Mouse (Mus musculus) limb, embryonic 10.5 days (tissue): ENCODE results near the gene Cdc6. TPM values are rescaled to one million over a fixed set of nuclear protein-coding genes. Genes with fewer than 3 reads are reported as not detected.

Source experiments
- DNase-seq: peaks from one replicate; pipeline ENCODE4 v3.0.0-alpha.2; 2017; ENCODE audit warnings: low spot score
- H3K27ac ChIP-seq: fragments of 300-500 bp; sonication (generic); 2 replicates; pipeline ENCODE4 v1.5.1; 2016; ENCODE audit warnings: mild to moderate bottlenecking
- H3K27me3 ChIP-seq: fragments of 300-500 bp; sonication (generic); 2 replicates; pipeline ENCODE4 v1.6.1; 2016; ENCODE audit warnings: low read depth, mild to moderate bottlenecking; ENCODE audit not compliant: poor library complexity, severe bottlenecking
- H3K36me3 ChIP-seq: fragments of 300-500 bp; sonication (generic); 2 replicates; pipeline ENCODE4 v1.6.1; 2016; ENCODE audit warnings: mild to moderate bottlenecking, moderate library complexity
- H3K4me1 ChIP-seq: fragments of 300-500 bp; sonication (generic); 2 replicates; pipeline ENCODE4 v1.6.1; 2016
- H3K4me3 ChIP-seq: fragments of 300-500 bp; sonication (generic); 2 replicates; pipeline ENCODE4 v1.5.1; 2016; ENCODE audit warnings: mild to moderate bottlenecking, moderate library complexity
- H3K9me3 ChIP-seq: fragments of 300-500 bp; sonication (generic); replicated peaks from 2 replicates; pipeline ENCODE4 v1.6.1; 2016; ENCODE audit warnings: mild to moderate bottlenecking
- WGBS: fragments of 180-500 bp; shearing (Covaris S2); methylation state at CpG from one replicate; pipeline ENCODE4 v1.1.7; 2016; 5-methylcytosine and 5-hydroxymethylcytosine counted together
- polyA plus RNA-seq: library from polyadenylated mRNA; unstranded; fragments of >200 nt; fragmentation: Nextera tagmentation; extraction: Ambion mirVana; gene quantifications from 2 replicates; pipeline ENCODE4 v1.2.1, GENCODE M21; 2016

Gene Cdc6
- polyA plus RNA-seq, 1 experiment from 2014 or later: 69.9 TPM

DNA sequence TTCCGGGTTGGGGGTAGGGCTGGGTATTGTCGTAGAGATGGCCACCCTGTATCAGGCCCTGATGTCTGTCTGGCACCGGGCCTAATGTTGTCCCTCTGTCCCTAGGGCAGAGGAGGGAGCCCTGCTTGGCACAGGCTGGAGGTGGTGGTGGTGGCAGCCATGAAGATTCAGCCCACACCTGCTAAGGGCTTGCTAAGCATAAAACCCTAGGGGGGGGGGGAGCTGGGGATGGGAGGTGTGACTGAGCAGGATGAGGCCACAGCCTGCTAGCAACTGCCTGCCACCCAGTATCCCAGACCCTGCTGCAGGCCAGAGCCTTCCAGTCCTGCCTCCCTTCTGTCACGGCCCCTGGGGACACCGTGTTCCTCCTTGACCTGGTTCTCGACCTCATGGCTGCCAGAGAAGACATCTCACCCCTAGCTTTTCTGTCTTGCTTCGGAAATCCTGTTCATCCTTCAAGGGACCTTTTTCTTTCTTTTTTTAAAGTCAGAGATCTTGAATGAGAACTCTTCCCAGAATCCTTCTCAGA lies 48.2 kb downstream of the Cdc6 start:
- Histone ChIP-seq H3K36me3 (peaks cover 54% of the 10 kb centered on the region), H3K9me3 (no peaks in the 10 kb centered on the region), H3K4me3 (peak overlapping the region; percentile 28), H3K27ac (peak overlapping the region; percentile 78), H3K27me3 (no peaks in the 10 kb centered on the region), H3K4me1 (peaks cover 72% of the 10 kb centered on the region)
- DNase-seq: no peak
- WGBS: 23% methylated on average over 7 of the region's 7 CpGs

DNA sequence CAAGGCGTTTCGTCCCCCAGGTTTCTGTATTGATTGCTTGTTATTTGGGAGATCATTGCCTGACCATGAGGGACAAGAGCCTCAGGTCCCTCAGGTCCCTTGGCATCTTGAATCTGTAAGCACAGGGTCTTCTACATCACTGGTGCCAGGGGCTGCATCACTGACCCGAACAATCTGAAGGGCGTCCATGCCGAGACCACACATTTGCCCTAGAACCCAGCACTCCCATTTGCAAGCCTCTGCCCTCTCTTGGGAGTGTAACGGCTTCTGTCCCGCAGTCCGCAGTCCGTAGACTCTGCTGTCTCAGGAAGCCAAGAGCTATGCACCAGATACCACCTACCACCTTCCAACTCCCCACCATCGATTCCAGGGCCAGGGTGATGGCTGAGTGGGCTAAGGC lies 48.7 kb downstream of the Cdc6 start:
- peaks cover 72% of the 10 kb centered on the region for H3K4me1 ChIP-seq
- no peak overlapping the region for H3K4me3 ChIP-seq
- H3K9me3 ChIP-seq: no peaks in the 10 kb centered on the region
- no peak for DNase-seq
- H3K27me3 ChIP-seq: no peaks in the 10 kb centered on the region
- no peak overlapping the region for H3K27ac ChIP-seq
- 69% methylated on average over 10 of the region's 10 CpGs for WGBS
- peaks cover 48% of the 10 kb centered on the region for H3K36me3 ChIP-seq

DNA sequence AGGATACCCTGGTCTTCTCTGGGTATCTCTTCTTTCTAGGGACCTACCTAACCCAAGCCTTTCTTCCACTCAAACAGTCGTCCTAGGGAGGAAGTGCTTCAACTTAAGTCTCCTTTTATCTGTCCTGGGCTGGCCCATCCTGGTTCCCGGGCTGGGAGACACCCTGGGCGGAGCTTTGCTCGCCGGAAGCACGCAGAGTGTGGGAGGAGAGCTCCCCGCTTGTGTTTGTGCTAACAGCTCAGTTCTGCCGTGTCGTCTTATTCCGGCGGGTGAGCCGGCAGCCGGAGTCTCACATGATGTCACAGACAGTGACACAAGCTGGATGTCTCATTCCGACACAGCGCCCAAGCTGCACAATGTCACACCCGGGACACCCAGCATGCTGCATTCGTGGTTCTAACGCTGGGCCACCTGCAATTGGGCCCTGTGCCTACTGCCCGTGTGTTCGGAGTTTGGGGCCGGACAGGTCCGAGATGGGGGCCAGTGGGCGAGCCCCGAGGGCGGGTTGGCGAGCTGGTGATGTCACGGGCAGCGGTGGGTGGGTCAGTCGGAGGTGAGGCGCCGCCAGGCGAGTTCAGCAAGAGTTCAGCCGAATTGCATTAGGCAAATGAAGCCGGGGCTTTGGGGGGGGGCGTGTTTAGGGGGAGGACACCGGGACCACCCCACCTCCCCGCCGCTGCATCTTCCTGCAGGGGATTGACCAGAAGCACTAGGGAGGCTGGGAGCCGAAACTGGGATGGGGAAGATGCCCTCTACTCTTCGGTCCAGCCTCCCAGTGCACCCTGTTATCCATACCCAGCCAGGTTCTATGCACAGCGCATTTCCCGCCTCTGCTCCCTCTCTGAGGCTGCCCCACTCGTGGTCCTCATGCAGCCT lies 52.1 kb downstream of the Cdc6 start:
- Histone ChIP-seq H3K36me3 (peaks cover 33% of the 10 kb centered on the region), H3K27me3 (no peaks in the 10 kb centered on the region), H3K9me3 (no peaks in the 10 kb centered on the region), H3K4me3 (peak overlapping the region; percentile 80), H3K27ac (peak overlapping the region; percentile 88), H3K4me1 (peaks cover 77% of the 10 kb centered on the region)
- DNase-seq: peak; percentile 68
- under 1% methylated on average over 43 of the region's 43 CpGs for WGBS

DNA sequence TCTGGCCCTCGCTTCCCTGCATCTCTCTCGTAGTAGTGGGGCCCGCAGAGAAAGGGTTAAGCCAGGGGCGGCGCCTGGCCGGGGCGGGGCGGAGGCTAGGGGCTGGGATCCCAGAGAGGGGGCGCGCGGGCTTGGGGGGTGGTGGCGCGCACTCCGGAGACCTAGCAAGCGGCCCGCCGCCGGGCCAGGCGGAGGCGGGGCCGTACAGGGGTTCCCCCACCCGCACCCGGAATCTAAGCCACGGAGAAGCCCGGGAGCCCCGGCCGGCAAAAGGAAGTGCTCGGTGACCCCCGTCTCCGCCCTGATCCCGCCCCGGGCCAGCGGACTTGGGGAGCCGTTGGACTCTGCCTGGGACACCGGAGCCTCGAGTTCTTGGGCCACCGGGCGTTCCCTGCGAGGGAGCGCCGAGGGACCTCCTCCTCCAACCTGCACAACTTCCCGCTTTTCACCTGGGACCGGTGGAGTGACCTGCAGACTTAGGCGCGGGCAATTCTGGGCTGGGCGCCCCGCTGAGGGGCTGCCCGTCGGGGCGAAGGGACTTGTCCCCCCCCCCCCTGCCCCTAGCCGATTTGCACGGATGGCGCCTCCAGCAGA lies 52.8 kb downstream of the Cdc6 start:
- Histone ChIP-seq H3K27me3 (no peaks in the 10 kb centered on the region), H3K9me3 (no peaks in the 10 kb centered on the region), H3K36me3 (peaks cover 33% of the 10 kb centered on the region), H3K4me3 (peak overlapping the region; percentile 80), H3K27ac (peak overlapping the region; percentile 88), H3K4me1 (peaks cover 77% of the 10 kb centered on the region)
- DNase-seq: peak; percentile 91
- WGBS: under 1% methylated on average over 53 of the region's 53 CpGs

DNA sequence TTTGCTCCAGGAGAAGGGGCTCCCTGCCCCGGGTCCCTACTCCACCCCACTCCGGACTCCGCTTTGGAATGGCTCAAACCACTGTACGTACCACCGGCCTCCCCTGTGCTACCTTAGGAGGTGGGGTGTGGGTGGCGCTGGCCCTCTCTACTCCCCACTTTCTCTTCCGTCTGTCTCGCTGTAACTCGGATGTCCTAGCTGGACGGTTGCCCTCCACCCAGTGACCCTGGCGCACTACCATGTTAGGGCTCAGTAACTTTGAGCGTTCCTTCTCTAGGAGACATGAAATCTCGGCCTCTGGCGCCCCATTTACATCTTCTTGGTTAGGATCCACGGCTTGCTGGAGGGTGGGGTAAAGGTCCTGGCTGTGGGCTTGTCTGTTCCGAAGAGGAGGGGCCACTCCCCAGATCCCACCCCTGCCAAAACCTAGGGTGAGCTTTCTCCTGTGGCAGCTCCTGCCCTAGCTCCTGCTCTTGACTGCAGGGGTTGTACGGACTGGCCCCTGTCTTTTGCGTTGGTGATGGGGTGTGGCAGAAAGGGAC lies 53.5 kb downstream of the Cdc6 start:
- peak; percentile 46 for DNase-seq
- Histone ChIP-seq H3K27me3 (no peaks in the 10 kb centered on the region), H3K4me3 (peak overlapping the region; percentile 80), H3K4me1 (peaks cover 77% of the 10 kb centered on the region), H3K9me3 (no peaks in the 10 kb centered on the region), H3K36me3 (peaks cover 30% of the 10 kb centered on the region), H3K27ac (peak overlapping the region; percentile 88)
- 2% methylated on average over 18 of the region's 18 CpGs for WGBS

DNA sequence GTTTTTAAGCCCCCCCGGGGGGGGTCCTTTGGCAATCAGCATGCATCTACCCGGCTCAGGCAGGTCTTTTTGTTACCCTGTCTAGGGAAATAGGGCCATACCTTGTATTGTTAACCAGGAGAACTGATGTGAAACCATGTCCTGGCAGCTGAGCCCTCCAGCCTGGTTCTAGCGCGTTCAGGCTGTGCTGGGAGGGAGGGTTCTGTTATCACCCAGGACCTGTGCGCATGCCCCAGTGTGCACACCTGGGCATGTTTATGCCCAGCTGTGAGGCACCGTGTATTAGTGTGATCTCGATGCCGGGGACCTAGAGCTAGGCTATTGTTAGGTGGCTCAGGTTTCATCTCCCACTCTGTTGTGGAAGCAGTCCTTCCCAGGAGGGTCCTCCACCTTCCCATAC lies 54.2 kb downstream of the Cdc6 start:
- H3K4me3 ChIP-seq: peak overlapping the region; percentile 80
- no peaks in the 10 kb centered on the region for H3K9me3 ChIP-seq
- peaks cover 81% of the 10 kb centered on the region for H3K4me1 ChIP-seq
- no peaks in the 10 kb centered on the region for H3K27me3 ChIP-seq
- peak; percentile 40 for DNase-seq
- 3% methylated on average over 8 of the region's 8 CpGs for WGBS
- peak overlapping the region; percentile 88; the same call in 1 of the 2 replicates for H3K27ac ChIP-seq
- peaks cover 30% of the 10 kb centered on the region for H3K36me3 ChIP-seq

DNA sequence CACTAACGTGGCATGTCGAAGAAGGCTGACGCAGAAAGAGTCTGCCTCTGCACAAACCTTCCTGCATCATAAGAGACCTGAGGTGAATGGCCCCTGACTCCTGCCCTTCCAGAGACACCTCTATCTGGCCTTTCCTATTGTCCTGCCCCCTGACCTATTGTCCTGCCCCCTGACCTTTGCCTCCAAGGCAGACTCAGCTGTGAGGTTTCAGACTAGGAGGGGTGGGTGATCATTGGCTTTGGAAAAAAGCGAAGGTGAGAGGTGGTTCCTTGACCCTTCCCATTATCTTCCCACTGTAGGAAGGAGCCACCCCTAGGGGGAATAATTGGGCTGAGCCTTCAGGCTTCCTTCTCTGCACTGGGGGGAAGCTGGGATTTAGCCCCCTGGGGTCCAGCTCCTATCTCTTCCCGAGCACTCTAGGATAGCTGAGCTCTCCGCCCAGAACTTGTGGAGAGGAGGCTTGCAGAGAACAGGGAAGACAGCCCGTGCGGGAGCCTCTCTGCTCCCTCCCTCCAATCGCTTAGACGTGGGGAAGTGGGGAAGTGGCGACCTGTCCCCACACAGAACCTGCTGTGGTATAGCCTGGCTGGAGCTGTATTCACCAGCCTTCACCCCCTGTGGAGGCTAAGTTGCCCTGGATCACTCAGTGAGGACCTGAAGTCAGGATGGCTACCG lies 55.0 kb downstream of the Cdc6 start:
- 2% methylated on average over 12 of the region's 12 CpGs for WGBS
- peak overlapping the region; percentile 80 for H3K4me3 ChIP-seq
- peaks cover 89% of the 10 kb centered on the region for H3K4me1 ChIP-seq
- peak overlapping the region; percentile 89 for H3K27ac ChIP-seq
- no peaks in the 10 kb centered on the region for H3K27me3 ChIP-seq
- DNase-seq: no peak
- peaks cover 30% of the 10 kb centered on the region for H3K36me3 ChIP-seq
- no peaks in the 10 kb centered on the region for H3K9me3 ChIP-seq

DNA sequence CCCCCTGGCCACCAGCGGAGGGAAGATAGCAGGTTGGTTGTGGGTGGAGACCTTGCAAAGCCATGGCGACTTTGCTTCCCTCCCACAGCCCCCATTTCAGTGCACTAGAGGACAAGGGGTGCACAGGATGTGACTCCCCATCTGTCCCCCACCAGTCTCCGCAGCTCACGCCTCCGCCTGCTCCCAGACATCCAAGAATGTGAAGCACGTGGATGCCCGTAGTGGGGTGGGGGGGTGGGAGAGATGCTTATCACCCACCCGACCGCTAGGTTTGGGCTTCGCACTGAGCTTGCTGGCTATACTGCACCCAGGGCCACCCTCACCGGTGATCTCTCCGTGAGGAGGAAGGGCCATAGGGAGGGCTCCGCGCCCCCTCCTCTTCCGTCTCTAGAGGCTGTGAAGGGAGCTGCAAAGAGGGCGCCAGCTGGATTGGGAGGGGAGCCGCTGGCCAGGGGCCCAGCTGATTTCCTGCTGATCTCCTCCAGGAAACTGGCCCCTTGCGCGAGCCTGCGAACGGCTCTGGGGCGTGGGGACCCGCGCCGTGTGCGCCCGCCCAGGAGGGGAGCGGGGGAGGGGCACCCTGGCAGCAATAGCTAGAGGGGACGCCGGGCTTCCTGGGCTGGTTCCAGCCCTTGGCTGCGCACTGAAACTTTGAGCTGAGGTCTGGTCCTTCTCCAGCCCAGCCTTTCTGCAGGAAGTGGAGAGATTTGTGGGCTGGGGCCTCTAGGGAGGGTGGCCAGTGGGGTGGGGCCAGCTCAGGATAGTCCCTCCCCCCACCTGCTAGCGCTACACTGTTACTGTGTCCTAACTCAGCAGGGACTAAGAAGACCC lies 55.8 kb downstream of the Cdc6 start:
- H3K9me3 ChIP-seq: no peaks in the 10 kb centered on the region
- H3K4me1 ChIP-seq: peaks cover 98% of the 10 kb centered on the region
- H3K27me3 ChIP-seq: no peaks in the 10 kb centered on the region
- H3K4me3 ChIP-seq: peak overlapping the region; percentile 80
- H3K36me3 ChIP-seq: peaks cover 30% of the 10 kb centered on the region
- DNase-seq: peak; percentile 78
- under 1% methylated on average over 32 of the region's 32 CpGs for WGBS
- peak overlapping the region; percentile 89 for H3K27ac ChIP-seq

DNA sequence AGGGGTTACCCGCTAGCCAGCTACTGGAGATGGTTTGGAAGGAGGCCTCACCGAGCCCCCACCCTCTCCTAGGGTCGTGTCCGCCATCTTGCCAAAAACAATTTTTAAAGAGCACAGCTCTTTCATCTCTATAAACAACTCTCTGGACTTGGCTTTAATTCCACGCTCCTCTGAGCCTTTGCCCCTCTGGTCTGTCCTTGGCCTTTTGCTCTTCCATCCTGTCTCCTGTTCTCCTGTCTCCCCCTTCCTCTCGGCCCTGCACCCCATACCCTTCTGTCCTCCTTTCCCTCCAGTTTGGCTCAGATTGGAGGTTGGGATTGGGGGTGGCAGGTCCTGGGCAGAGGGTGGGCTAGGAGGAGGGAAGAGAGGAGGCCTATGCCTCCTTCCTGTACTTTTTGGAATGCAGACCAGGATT lies 56.6 kb downstream of the Cdc6 start:
- Histone ChIP-seq H3K27ac (peak overlapping the region; percentile 89), H3K4me3 (peak overlapping the region; percentile 80), H3K4me1 (peaks cover 100% of the 10 kb centered on the region), H3K27me3 (no peaks in the 10 kb centered on the region), H3K9me3 (no peaks in the 10 kb centered on the region), H3K36me3 (peaks cover 29% of the 10 kb centered on the region)
- WGBS: 18% methylated on average over 6 of the region's 6 CpGs
- peak; percentile 42 for DNase-seq

DNA sequence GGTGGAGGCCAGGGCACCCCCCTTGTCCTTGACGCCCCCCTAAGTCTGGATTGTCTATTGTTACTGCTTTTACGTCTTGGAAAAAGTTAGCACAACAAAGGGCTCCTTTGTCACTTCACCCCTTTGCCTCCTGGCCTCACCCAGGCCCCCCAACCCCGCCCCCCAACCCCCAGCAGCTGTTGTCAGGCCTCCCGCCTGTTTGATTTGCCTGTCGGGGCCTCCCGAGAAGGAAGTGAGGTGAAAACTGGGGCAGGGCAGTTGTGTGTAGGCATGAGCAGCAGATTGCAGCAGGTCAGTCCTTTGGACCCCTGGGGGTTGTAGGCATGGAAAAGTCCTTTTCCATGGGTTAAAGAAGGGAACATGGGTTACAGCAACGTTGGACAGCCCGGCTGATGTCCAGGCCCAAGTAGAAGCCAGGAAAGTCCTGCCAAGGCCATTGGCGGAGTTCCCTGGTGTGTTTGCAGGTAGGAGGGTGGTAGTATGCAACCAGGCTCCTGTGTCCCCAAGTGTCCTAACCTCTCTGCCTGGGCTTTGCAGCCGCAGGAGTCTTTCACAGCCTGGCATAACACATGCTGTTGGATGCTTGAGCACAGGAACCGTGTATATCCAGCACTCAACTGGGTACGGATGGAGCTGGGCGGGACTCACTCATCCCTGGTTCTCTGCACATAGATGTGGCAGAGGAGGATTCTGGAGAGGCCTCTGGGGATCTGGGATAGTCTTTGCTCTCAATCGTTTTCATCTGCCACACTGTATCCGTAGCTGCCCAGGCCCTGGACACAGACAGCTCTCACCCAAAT lies 57.2 kb downstream of the Cdc6 start:
- whole genome bisulfite sequencing: 19% methylated on average over 15 of the region's 15 CpGs
- H3K27ac ChIP-seq: peak overlapping the region; percentile 89
- peaks cover 35% of the 10 kb centered on the region for H3K36me3 ChIP-seq
- peaks cover 100% of the 10 kb centered on the region for H3K4me1 ChIP-seq
- no peaks in the 10 kb centered on the region for H3K27me3 ChIP-seq
- peak; percentile 66 for DNase-seq
- H3K4me3 ChIP-seq: peak overlapping the region; percentile 80
- H3K9me3 ChIP-seq: no peaks in the 10 kb centered on the region

DNA sequence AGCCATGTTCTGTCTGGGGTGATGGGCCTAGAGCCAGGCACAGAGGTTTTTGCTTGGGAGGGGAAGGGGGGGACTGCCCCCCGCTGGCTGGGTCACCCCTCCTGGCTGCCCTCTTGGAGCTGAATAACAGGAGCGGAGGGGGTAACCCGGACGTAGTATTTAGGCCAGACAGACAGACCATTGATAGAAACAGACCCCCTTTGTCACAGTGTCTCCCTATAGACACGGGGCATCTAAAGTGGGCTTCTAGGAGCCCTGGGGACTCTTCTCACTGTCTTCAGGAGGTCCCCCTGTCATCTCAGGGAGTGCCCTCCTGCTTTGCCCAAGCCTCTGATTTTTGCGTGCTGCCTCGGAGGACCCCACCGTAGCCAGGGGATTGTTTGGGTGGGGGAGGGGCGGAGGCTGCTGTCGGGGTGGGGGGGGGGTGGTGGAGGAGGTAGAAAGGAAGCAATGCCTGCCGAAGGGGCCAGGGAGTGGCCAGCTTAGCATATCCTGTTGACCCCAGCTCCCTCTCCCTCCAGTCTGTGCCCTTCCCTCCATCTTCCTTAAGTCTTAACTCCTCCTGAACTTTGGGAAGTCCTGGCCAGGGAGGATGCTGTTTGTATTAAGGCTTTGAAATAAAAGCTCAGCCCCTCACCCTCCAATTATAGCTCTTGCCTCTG lies 57.9 kb downstream of the Cdc6 start:
- peak; percentile 52 for DNase-seq
- Histone ChIP-seq H3K4me3 (peak overlapping the region; percentile 80), H3K9me3 (no peaks in the 10 kb centered on the region), H3K36me3 (peaks cover 43% of the 10 kb centered on the region), H3K27ac (peak overlapping the region; percentile 89), H3K4me1 (peaks cover 100% of the 10 kb centered on the region), H3K27me3 (no peaks in the 10 kb centered on the region)
- 6% methylated on average over 11 of the region's 11 CpGs for WGBS
